Mouse (Mus musculus) effector memory CD4-positive, alpha-beta T cell, adult 7 months (primary cell): ENCODE measurements around the gene Iqce. TPM values are rescaled to one million over a fixed set of nuclear protein-coding genes. Genes with fewer than 3 reads are reported as not detected.

Source experiments
- polyA plus RNA-seq: library from polyadenylated mRNA; unstranded; fragments of 100-300 nt; shearing (Covaris generic); gene quantifications from one replicate; pipeline ENCODE4 v1.2.1, GENCODE M21; 2017

The Iqce gene
- polyA plus RNA-seq, result 29.5 TPM

DNA sequence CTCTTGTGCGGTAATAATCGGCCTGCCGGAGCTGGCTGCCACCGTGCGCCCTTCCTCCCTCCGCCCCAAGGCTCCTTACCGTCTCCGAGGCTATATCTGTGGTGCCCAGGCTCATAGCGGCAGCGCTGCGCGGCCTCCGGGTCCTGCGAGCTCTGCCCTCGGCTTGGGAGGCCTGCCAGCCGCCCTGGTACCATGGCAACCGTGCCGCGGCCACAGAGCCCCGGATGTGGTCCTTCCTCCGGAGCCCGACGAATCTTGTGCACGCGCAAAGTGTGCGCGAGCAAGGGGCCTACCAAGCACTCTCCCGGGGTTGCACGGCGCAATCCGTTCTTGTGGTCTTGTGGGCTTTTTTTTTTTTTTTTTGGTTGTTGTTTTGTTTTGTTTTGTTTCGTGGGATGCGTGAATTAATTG lies at the start of gene Iqce:
Gene Iqce (minus strand): TSS at position 276 of the 411 bp plus-strand sequence.

DNA sequence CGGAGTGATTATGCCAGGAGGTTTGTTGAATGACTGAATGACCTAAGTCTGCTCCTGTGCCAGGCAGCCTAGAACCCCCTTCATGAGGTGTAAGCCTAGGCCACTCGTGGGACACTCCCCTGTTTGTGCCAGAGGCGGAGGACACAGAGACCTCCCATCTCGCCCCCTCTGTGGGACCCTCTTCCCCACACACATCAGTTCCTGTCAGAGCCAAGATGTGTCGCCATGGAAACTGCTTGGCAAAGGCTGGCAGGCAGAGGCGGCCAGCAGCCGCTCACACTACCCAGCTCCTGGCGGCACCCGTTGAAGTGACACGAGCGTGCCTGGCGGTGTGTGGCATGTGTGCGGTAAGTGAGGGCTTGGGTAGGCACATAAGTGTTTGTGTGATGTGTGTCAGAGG lies 21.6 kb upstream of the Iqce start, which contains the start of gene Amz1:
Gene Amz1 (plus strand): TSS at position 306 of the 400 bp plus-strand sequence.

DNA sequence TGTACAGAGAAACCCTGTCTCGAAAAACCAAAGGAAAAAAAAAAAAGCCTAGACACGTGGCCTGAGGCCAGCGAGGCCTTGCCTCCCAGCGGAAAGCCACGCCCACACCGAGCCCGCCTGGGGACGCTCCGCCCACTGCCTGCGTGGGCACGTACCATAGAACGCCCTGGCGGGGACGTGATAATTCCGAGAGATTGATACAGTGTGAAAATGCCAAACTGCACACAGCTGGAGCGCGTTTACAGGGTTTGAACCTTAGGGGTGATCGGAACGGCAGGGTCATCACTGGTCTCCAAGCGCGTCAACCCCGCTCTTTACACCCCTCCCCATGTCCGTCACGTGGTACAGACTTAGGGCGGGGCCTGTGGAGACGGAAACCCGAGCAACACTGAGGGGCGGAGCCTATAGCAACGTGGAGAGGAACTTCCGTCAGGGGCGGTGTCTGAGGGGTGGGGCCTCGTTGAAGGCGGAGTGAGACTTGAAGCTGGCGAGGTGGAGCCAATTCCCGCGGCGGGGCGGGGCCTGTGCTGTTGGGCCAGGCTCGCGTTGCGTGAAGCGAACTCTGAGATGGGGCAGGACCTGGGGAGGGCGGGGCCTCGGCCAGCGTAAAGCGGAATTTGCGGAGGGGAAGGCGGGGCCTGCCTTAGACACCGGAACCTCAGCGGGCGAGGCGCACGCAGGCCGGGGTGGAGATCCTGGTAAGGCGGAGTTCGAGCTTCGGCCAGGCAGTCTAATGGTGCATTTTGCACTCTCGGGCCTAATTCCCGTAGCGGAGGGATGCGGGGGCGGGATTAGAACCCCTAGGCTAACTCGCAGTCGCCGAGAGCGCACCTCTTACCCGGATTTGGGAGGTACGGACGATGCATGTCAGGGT lies 2.4 kb upstream of the Iqce start, which contains the start of gene Brat1:
Gene Brat1 (plus strand): TSS at position 634 of the 874 bp plus-strand sequence.

DNA sequence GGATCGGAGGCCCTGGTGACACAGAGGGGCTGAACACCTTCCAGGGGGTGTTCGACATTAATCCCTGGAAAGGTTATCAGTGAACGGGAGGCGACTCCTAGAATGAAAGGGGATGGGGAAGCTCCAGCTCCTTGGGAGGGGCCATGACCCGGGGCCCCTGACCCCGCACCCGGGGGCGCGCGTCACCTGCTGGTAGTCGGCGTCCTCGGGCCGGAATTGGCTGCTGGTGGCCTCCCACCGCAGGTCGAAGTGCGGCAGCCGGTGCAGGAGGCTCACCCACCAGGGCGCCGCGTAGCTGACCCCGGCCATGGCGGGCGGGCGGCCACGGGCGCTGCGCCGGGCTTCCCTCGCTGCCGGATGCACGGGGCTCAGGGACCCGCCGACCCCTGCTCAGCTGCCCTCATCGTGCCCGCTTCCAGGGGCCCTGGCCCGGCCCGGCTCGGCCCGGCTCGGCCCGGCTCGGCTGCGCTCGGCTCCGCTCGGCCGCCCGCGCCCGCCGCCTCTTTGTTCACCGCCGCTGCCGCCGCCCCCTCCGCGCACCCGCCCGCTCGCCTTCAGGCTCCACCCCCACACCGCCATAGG lies 53.6 kb downstream of the Iqce start, which contains the start of gene Ttyh3:
Gene Ttyh3 (minus strand): TSS at position 513 of the 582 bp plus-strand sequence.

Other genes starting within 250 kb of the Iqce start
- gene Chst12, start 196.8 kb downstream of the Iqce start, polyA plus RNA-seq, result 10.7 TPM
- gene Grifin, start 137.3 kb downstream of the Iqce start, polyA plus RNA-seq, result 1.3 TPM
- gene Lfng, start 95.1 kb downstream of the Iqce start, polyA plus RNA-seq, result 88.4 TPM
- gene Ttyh3, start 53.3 kb downstream of the Iqce start, polyA plus RNA-seq, result 6.9 TPM
- gene Brat1, start 2.6 kb upstream of the Iqce start, polyA plus RNA-seq, result 14.3 TPM
- gene Amz1, start 21.7 kb upstream of the Iqce start, polyA plus RNA-seq, result 1.5 TPM
- 21.6 TPM for gene Gna12, start 128.1 kb upstream of the Iqce start, polyA plus RNA-seq